Mouse (Mus musculus) cortical plate, adult 2 months (tissue): Measurements from ENCODE around the gene Nin.

ENCODE experiments used
- CTCF ChIP-seq: fragments of 200-500 bp; IDR thresholded peaks from 2 replicates; pipeline ENCODE4 v1.5.1; 2011; ENCODE audit warnings: mild to moderate bottlenecking, control low read depth, low read length; ENCODE audit not compliant: insufficient read depth; ENCODE audit errors: extremely low read depth
- POLR2A ChIP-seq: fragments of 200-500 bp; IDR thresholded peaks from 2 replicates; pipeline ENCODE4 v1.6.1; 2011; ENCODE audit warnings: mild to moderate bottlenecking, low read length, control low read depth; ENCODE audit not compliant: insufficient read depth; ENCODE audit errors: extremely low read depth

DNA sequence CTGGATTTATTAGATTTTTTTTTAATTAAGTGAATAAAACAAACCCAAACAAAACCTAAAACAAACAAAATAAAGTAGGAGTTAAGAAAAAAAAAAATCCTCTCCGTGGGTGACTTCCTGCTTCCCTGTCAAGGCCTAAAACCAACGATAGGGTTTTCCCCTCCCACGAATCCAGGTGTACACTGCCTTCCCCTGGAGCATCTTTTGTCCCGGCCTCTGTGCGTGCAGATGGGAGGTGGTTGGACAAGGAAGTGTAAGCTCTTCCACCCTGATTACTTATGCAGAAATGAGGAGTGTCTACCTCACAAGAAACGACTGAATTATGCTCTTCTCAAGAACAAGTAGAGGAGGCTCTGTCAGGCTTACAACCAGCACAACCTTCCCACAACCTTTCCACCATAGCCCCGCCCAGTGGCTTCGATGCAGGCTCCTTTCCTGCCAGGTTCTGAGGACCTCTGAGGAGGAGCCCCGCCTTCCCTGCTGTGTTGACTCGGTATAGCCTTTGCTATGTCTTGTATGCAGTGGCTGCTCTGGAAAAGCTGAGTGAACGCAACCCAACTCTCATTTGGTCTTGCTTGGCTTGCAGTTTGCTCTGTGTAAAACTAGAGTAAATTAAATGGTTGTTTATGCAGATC is 35.2 kb upstream of the Nin start:
- no peak for TF ChIP-seq CTCF
- no peak for TF ChIP-seq POLR2A
